Mouse (Mus musculus) kidney, adult 8-10 months (tissue): ENCODE results near the gene Ecel1.

ENCODE experiments used
- DNase-seq, 2 experiments: peaks; one replicate each; pipeline ENCODE4 v3.0.0; 2022

Gene Ecel1

DNA sequence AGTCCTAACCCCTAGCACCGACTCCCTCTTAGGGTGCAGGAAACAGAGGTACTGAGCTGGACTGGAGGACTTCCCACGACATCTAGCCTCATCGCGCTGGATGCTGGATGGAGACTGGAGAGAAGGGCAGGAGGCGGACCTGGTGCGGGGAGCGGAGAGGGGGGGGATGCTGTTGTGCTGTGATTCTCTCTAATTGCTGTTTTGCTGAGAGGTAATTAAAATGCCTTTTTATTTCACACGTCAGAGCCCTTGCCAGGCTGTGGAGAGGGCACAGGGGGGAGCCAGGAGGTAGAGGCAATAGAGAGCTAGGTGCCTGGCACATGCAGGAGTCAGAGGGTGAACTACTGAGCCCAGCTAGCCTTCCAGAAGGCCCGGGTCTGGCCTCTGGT lies 8.5 kb upstream of the Ecel1 start:
- no peak for DNase-seq

DNA sequence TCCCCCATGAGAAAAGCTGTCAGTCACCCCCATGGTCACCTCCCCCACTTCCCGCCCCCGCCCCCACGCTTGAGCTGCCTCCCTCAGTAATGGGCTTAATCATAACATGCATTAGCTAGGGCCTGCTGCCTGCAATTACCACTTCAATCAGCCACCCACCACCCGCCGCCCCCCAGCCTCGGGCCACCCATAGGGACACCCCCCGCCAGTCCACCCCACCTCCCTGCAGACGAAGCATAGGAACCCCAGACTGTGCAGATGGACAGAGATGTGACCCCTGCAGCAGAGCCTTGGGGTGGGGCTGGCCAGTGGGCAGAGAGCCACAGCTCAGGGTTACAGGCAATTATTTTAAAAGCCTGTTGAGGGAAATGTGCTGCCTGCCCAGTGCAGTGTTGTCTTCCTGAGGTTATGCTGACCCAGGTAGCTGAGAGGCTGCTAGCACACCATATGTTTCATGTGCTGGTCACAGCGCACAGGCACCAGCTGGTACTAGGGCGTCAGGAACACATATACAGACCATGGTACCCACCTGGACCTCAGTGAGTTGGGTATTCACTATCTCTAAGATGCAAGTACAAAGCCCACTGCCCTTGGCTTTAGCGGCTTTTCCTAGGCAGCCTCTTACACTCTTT lies 8.0 kb upstream of the Ecel1 start:
- no peak for DNase-seq

- no peak for DNase-seq
These were observed 3.1 kb upstream of the Ecel1 start for GRCm38 (mm10) chr1:87159396-87159795.

DNA sequence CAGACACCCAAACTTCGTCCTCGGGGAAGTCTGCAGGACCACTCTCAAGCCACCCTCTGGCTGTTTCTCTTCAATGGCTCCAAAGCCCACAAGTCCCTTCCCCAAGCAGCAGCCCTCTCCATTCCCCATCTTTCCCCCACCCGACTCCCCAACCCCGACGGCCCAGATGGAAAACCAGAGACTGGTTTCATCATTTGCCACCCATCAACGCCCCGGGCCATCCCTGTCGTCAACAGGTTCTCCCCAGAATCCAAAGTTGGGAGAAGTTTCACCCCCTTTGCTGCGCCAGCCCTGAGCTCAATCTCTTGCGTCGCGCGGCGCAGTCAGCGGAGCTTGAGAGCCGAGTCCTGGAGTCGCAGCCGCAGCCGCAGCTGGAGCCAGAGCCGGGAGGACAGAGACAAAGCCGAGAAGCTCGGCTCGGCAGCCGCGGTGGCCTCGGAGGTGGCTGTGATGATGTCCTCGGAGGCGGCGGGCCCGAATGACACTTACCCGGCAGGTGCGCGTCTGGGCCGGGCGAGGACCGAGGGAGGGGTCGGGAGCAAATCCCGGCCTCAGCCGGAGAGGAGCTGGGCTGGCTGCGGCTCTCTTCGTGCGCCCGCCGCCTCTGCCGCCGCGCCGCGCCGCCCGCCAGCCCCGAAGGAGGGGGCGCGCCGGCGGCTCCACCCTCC lies 656 bp downstream of the Ecel1 start:
- DNase-seq: no peak

- no peak for DNase-seq
These were observed 1.7 kb downstream of the Ecel1 start for GRCm38 (mm10) chr1:87154501-87155120.

GRCm38 (mm10) chr1:87153776-87154500 lies 2.4 kb downstream of the Ecel1 start:
- DNase-seq: no peak

DNA sequence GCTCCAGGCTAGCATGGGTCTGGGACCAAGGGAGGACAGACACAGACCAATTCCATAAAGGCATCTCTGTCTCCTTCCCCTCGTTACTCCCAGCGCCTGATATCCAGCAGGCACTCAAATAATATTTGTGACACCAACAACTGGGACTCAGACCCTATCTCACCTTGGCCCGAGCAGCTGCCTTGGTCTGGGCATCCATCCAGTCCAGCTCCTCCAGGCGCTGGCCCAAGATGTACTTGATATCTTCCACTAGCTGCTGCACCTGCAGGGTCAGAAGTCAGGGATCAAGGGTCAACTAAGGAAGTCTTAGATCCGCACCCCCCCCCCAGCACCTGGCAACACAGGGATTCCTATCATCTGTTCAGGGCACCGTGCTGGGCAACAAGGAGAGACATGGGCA lies 5.0 kb downstream of the Ecel1 start:
- no peak for DNase-seq

DNA sequence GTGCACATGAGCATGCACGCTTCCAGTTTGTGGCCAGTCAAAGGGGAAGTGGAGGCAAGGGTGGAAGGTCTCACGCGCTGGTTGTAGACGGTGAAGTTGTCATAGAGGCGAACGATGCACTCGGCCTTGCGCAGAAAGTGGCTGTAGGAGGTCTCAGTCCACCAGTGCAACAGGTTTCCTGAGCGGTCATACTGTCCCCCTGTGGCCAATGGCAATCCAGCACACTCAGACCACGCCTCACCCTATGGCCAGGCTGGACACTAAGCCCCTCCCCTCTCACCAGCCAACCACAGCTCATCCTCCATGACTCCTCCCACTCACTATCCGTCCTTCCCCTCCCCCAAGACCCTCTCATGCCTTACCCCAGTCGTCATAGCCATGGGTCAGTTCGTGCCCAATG lies 6.9 kb downstream of the Ecel1 start:
- DNase-seq: no peak

DNA sequence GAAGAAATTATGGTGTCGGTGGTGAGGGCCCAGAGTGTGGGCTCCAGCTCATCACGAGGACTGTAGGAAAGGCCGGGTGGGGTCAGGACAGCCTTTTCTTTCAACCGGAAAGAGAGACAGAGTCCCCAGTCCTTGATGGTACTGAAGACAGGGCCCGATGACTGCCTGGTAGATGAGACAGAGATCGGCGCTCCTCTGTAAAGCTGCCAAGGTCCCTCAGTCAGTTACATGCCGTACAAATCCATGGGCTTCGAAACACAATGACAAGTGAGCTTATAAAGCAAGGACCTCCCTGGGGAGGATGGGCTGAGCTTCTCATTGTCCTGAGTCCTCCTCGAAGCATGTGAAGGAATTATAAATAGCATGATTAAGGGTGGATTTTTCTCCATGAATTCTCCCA lies 13.2 kb downstream of the Ecel1 start:
- DNase-seq: no peak

GRCm38 (mm10) chr1:87142456-87142855 lies 13.9 kb downstream of the Ecel1 start:
- no peak for DNase-seq

- DNase-seq: no peak
These were observed 14.8 kb downstream of the Ecel1 start for GRCm38 (mm10) chr1:87141550-87141949.

GRCm38 (mm10) chr1:87131803-87132202 lies 24.5 kb downstream of the Ecel1 start:
- no peak for DNase-seq

DNA sequence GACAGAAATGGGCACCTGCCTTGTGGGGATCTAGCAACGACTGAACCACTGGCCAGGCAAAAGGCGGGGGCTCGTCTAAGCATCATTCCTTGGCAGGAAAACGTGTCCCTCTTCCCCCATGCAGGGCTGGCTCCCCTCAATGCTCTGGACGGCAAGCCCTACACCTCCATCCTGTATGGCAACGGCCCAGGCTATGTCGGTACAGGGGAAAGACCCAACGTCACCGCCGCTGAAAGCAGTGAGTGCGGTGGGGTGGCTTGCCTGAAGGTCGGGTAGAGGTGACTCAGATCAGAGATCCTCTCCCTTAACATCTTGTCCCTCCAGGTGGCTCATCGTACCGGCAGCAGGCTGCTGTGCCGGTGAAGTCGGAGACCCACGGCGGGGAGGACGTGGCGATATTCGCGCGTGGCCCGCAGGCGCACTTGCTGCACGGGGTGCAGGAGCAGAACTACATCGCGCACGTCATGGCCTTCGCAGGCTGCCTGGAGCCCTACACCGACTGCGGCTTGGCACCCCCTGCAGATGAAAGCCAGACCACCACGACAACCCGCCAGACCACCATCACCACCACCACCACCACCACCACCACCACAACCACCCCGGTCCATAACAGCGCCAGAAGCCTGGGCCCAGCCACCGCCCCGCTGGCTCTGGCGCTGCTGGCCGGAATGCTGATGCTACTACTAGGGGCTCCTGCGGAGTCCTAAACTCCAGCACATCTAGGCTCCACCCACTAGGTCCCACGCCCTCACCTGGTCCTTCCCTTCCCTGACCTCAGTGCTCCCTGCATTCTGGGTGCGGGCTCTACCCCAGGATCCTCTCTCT lies 28.9 kb downstream of the Ecel1 start:
- no peak for DNase-seq

- DNase-seq: no peak
These were observed 31.6 kb downstream of the Ecel1 start, which contains the start of gene Akp3 for GRCm38 (mm10) chr1:87124673-87125072. TSS of gene Akp3 (plus strand) at chr1:87124973.

- DNase-seq: no peak
These were observed 41.5 kb downstream of the Ecel1 start for GRCm38 (mm10) chr1:87114784-87115183.

DNA sequence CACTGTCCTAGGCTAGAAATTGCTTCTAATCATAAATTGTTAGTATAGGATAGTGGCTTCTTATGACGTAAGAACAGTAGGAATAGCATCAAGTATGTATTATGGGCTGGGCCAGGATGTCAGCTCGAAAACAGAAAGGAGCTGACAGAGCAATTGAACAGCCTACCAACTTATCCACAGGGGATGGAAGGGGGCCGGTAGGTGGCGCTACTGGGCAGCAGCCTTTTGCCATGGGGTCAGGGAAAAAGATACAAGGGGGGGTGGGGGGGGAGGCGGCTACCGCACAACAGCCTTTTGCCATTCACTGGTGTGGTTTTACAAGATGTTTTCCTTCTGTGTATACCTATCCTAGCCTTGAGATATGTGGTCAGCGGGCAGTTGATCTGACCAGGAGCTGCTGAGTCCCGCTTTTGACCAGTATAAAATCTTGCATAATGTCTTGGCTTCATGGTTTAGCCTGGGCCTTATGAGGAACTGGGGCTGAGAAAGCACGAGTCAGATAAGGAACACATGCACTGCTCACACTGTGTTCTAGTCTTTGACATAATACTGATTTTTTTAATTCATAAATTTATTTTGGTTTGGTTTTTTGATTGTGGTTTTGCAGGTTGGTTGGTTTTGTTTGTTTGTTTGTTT lies 44.5 kb downstream of the Ecel1 start:
- peak in 1 of 2 experiments; percentile 48 for DNase-seq

- no peak for DNase-seq
These were observed 47.8 kb downstream of the Ecel1 start for GRCm38 (mm10) chr1:87108564-87108963.

- no peak for DNase-seq
These were observed 49.8 kb downstream of the Ecel1 start for GRCm38 (mm10) chr1:87106536-87106935.

GRCm38 (mm10) chr1:87103936-87104335 lies 52.4 kb downstream of the Ecel1 start:
- DNase-seq: no peak

DNA sequence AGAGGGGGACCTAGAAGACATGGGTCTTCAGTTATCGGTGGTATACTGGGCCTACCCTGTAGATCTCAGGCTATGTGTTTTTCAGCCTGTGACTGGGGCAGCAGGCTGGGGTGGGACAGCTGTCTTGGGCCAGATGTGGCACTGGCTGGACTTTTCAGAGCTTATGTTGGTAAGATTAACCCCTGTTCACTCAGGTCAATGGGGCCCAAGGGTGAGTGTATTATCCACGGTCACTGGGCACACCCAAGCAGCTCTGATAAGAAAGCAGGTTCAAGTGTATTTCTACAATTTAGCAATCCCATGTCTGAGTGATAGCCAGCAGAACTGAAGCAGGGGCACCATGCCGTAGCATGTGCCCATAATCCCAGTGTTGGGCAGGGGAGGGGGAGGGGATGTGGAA lies 54.2 kb downstream of the Ecel1 start:
- no peak for DNase-seq

DNA sequence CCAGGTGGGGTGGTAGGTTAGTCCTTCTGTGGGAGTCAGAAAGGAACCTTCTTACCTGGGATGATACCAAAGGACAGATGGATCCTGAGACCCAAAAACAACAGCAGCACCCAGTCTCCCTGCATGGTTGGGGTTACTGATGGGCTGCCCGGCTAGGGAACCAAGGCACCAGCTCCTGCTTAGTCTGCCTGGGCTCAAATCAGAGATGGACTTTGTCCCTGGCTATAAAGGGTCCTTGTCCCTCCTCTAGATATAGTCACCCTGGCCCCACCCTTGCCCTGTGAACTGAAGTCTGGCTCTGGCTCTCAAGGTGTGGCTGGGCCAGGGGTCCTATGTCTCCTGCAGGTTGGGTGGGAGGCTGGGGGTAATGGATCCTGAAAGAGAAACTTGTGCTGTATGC lies 54.9 kb downstream of the Ecel1 start, which contains the start of gene Alpi:
Gene Alpi (minus strand): TSS at position 196 of the 400 bp plus-strand sequence.
- DNase-seq: no peak

DNA sequence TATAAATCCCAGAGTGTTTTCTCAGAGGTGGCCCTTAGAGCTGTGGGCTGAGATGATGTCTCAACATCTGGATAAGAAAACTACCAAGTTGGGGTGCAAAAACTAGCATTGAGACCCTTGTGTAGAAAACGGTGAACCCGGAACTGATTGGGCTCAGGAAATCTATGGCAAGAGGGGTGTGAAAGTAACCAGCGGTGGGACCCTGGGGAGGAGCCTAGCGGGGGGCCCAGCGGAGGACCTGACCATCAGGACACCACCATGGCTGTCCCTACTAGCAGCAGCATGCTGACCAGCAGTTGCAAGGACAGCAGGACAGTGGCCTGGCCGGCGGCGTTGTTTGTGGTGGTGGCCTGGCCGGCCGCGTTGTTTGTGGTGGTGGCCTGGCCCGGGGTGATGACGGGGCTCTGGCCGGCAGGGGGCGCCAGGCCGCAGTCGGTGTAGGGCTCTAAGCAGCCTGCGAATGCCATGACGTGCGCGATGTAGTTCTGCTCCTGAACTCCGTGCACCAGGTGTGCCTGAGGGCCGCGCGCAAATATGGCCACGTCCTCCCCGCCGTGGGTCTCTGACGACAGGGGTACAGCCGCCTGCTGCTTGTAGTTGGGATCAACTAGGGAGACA lies 57.9 kb downstream of the Ecel1 start:
- peak; percentile 30 to 54 for DNase-seq
